Mouse (Mus musculus): ENCODE data around the gene Nrip1. TPM values are rescaled to one million over a fixed set of nuclear protein-coding genes. Genes with fewer than 3 reads are reported as not detected.

The Nrip1 gene
- polyA plus RNA-seq, 1 experiment from 2014 or later = 56.8 TPM

DNA sequence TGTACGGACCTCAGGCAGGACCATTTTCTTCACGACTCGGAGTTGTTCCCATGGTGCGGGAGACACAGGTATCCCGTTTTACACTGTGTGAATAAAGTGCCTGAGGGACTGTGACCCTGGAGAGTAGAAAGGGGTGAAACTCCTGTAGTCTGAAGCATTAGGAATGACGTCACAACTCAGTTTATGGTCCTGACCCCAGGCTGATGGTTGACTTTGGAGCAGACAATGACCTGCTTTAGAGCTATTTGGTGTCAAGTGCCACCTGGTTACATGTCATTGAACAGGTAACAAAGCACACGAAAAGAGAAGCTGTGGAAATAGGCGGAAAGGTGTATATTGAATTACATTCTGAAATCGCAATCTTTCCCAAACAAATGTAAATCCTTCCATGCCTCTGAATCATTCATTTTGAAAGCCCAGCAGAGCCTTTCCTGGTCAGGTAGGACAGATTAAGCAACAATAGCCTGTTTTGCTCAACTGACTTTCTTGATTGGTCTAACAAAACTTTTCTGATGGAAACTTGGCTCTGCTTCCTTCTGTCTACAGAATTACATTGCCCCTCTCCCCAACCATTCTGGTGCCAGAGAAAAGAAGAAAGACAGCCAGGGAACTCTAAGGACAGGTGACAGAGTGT is 106.9 kb downstream of the Nrip1 start:
- H3K4me2 ChIP-seq (replicated peaks; ENCODE audit: low read depth, low read length) = no peak overlapping the region
- no peak for ATAC-seq (ENCODE audit: low FRiP score, low TSS enrichment)

DNA sequence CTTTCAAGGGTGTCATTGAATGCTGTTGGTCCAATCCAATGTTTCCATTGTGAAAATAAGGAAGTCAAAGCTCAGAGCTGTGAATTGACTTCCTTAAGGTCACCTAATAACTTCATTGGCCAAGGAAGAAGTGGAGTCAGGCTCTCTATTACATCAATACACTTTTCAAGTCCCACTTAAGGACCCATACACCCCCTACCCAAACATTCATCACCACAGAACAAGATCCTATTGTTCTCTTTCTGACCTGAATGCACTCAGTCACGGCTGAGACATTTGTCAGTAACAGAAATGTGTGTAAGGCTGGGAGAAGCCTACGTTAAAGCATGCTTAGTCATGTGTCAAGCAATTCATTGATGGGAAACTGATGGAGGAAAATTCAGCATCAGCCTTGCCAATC is 107.8 kb downstream of the Nrip1 start:
- H3K4me3 ChIP-seq (ENCODE audit: low read length) = no peak overlapping the region
- no peak overlapping the region for H3K27ac ChIP-seq (ENCODE audit: low read depth, low read length)
- ATAC-seq (ENCODE audit: low FRiP score, low TSS enrichment) = no peak
- no peaks in the 10 kb centered on the region for H3K9me3 ChIP-seq (ENCODE audit: control insufficient read depth, low read length)
- no peaks in the 10 kb centered on the region for H3K27me3 ChIP-seq (ENCODE audit: control insufficient read depth, insufficient read depth, low read length)
- 0 out of 2 replicates have a peak, but pooled peaks cover 6% of the 10 kb centered on the region for H3K4me1 ChIP-seq (ENCODE audit: control insufficient read depth, insufficient read depth, low read length)
- no peak overlapping the region for H3K9ac ChIP-seq (ENCODE audit: low read depth, low read length)
- H3K4me2 ChIP-seq (replicated peaks; ENCODE audit: low read depth, low read length) = no peak overlapping the region
- H3K36me3 ChIP-seq (ENCODE audit: control insufficient read depth, insufficient read depth, low read length) = no peaks in the 10 kb centered on the region
- WGBS = 41% methylated on average over 2 of the region's 2 CpGs

More for the DNA sequence above, 106.9 kb downstream of the Nrip1 start:
- H3K9me3 ChIP-seq (ENCODE audit: control insufficient read depth, low read length) = no peaks in the 10 kb centered on the region
- no peak overlapping the region for H3K27ac ChIP-seq (ENCODE audit: low read depth, low read length)
- H3K4me3 ChIP-seq (ENCODE audit: low read length) = no peak overlapping the region
- 0 out of 2 replicates have a peak, but pooled peaks cover 6% of the 10 kb centered on the region for H3K4me1 ChIP-seq (ENCODE audit: control insufficient read depth, insufficient read depth, low read length)
- no peaks in the 10 kb centered on the region for H3K27me3 ChIP-seq (ENCODE audit: control insufficient read depth, insufficient read depth, low read length)
- no peak overlapping the region for H3K9ac ChIP-seq (ENCODE audit: low read depth, low read length)
- no peaks in the 10 kb centered on the region for H3K36me3 ChIP-seq (ENCODE audit: control insufficient read depth, insufficient read depth, low read length)
- 72% methylated on average over 9 of the region's 9 CpGs for WGBS

DNA sequence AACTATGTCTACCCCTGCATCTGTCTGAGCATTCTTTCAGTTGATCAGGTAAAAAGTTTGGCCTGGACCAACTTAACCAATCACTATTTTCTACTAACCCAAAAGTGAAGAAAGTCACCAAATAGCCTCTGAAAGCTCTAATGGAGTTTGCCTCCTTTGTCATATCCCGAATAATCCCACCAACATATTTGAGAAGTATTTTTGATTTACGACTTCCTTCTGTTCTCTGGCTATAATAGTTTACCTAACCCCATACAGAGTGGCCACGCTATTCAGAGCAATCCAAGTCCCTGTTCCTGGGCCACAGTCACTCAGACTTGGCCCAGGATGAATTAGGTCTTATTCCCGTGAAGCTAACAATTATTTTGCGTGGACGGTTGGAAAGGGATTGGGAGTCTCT is 108.3 kb downstream of the Nrip1 start:
- Histone ChIP-seq H3K27me3 (ENCODE audit: control insufficient read depth, insufficient read depth, low read length) (no peaks in the 10 kb centered on the region), H3K9me3 (ENCODE audit: control insufficient read depth, low read length) (no peaks in the 10 kb centered on the region), H3K4me1 (ENCODE audit: control insufficient read depth, insufficient read depth, low read length) (0 out of 2 replicates have a peak, but pooled peaks cover 6% of the 10 kb centered on the region), H3K27ac (ENCODE audit: low read depth, low read length) (no peak overlapping the region), H3K36me3 (ENCODE audit: control insufficient read depth, insufficient read depth, low read length) (no peaks in the 10 kb centered on the region), H3K9ac (ENCODE audit: low read depth, low read length) (no peak overlapping the region), H3K4me2 (replicated peaks; ENCODE audit: low read depth, low read length) (no peak overlapping the region), H3K4me3 (ENCODE audit: low read length) (no peak overlapping the region)
- no peak for ATAC-seq (ENCODE audit: low FRiP score, low TSS enrichment)
- 68% methylated on average over 6 of the region's 6 CpGs for WGBS

DNA sequence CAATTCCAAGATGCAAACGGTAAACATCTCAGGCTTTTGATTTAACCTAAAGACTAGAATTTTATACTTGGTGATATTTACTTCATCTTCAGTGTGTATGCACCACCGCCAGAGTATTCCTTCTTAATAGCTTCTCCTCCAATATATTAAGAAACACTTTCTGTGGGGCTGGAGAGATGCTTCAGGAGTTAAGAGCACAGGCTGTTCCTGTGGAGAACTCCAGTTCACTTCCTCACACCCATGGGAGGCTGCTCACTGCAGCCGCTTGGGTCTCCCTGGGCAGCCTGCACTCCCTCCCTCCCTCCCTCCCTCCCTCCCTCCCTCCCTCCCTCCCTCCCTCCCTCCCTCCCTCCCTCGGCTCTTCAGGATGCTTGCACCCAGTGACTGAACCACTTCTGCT is 110.2 kb downstream of the Nrip1 start:
- Histone ChIP-seq H3K9ac (ENCODE audit: low read depth, low read length) (no peak overlapping the region), H3K9me3 (ENCODE audit: control insufficient read depth, low read length) (no peaks in the 10 kb centered on the region), H3K4me3 (ENCODE audit: low read length) (no peak overlapping the region), H3K27me3 (ENCODE audit: control insufficient read depth, insufficient read depth, low read length) (no peaks in the 10 kb centered on the region), H3K36me3 (ENCODE audit: control insufficient read depth, insufficient read depth, low read length) (no peaks in the 10 kb centered on the region), H3K4me2 (replicated peaks; ENCODE audit: low read depth, low read length) (no peak overlapping the region), H3K4me1 (ENCODE audit: control insufficient read depth, insufficient read depth, low read length) (0 out of 2 replicates have a peak, but pooled peaks cover 6% of the 10 kb centered on the region), H3K27ac (ENCODE audit: low read depth, low read length) (no peak overlapping the region)
- ATAC-seq (ENCODE audit: low FRiP score, low TSS enrichment) = no peak
- WGBS = 81% methylated on average over 3 of the region's 4 CpGs

DNA sequence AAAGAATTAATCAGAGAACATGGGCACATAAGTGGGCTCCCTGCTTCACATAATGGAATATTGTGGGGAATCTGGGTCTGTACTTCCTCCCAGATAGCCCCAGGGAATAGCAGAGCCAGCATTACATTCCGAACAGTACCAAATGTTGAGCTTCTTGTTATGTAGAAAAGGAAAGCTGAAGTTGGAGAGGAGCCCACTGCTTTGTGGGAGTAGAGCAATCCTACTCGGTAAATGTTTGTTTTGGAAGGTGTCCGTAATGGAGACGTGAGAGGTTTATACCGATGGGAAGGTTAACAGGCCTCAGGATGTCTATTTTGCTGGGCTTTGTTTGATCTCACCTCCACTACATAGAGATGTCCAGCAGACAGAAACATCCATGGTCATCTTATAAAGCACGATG is 113.3 kb downstream of the Nrip1 start:
- Histone ChIP-seq H3K9ac (ENCODE audit: low read depth, low read length) (no peak overlapping the region), H3K27ac (ENCODE audit: low read depth, low read length) (no peak overlapping the region), H3K36me3 (ENCODE audit: control insufficient read depth, insufficient read depth, low read length) (no peaks in the 10 kb centered on the region), H3K27me3 (ENCODE audit: control insufficient read depth, insufficient read depth, low read length) (no peaks in the 10 kb centered on the region), H3K4me1 (ENCODE audit: control insufficient read depth, insufficient read depth, low read length) (no peaks in the 10 kb centered on the region), H3K4me3 (ENCODE audit: low read length) (no peak overlapping the region), H3K4me2 (replicated peaks; ENCODE audit: low read depth, low read length) (no peak overlapping the region), H3K9me3 (ENCODE audit: control insufficient read depth, low read length) (no peaks in the 10 kb centered on the region)
- 30% methylated on average over 6 of the region's 6 CpGs for WGBS
- no peak for ATAC-seq (ENCODE audit: low FRiP score, low TSS enrichment)

DNA sequence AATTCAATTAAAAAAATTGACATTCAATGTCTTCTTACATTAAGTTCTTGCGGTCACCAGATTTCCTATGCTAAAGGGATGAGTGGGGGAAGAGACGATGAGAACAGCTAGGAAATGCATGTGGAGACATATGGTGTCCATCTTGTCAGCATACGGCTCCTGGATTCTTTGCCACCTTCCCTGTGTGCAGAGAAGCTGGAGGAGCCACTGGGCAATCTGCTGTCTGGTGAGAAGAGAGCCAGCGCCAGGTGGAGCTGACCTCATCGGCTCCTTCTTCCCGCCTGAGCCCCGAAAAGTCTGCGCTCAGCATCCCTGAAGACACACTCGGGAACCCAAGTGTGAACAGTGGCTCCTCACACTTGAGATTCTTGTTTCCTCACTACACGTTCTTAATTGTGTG is 121.8 kb downstream of the Nrip1 start:
- ATAC-seq (ENCODE audit: low FRiP score, low TSS enrichment) = no peak

DNA sequence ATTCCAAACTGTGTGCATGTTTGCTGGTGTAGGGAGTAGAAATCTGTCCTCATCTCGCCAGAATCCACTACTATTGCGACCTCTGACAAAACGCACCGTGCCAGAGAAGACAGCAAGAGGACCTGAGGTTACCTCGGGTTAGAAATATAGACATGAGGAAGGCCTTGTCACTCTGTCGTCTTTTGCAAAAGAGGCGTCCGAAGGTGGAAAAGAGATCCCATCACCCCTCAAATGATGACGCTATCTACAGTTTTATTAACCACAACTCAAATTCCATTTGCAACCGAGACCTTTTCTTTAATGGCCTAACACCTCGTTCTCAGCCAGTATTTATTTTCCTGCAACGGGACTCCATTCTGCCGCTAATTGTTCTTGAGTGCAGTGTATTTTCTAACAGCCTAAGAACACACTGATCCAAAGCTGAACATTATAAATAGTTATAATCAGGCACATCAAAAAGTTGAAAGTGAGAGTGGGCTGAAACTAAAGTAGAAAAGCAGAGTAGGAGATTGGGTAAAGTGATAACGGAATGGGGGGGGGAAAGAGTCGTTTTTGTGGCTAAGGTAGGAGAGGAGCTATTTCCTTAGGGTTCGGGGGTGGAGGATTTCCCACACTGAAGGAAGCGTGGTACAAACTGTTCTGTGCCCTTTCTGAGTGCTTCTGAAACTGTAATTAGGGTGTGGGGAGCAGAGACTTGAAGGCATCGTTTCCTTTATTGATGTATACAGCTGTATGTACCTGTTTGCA is 124.1 kb downstream of the Nrip1 start:
- Histone ChIP-seq H3K27me3 (ENCODE audit: control insufficient read depth, insufficient read depth, low read length) (no peaks in the 10 kb centered on the region), H3K9me3 (ENCODE audit: control insufficient read depth, low read length) (no peaks in the 10 kb centered on the region), H3K4me1 (ENCODE audit: control insufficient read depth, insufficient read depth, low read length) (no peaks in the 10 kb centered on the region), H3K36me3 (ENCODE audit: control insufficient read depth, insufficient read depth, low read length) (no peaks in the 10 kb centered on the region), H3K4me2 (replicated peaks; ENCODE audit: low read depth, low read length) (no peak overlapping the region), H3K27ac (ENCODE audit: low read depth, low read length) (no peak overlapping the region), H3K4me3 (ENCODE audit: low read length) (no peak overlapping the region), H3K9ac (ENCODE audit: low read depth, low read length) (no peak overlapping the region)
- ATAC-seq (ENCODE audit: low FRiP score, low TSS enrichment) = no peak
- 67% methylated on average over 18 of the region's 18 CpGs for WGBS

More for the DNA sequence above, 121.8 kb downstream of the Nrip1 start:
- Histone ChIP-seq H3K9me3 (ENCODE audit: control insufficient read depth, low read length) (no peaks in the 10 kb centered on the region), H3K27me3 (ENCODE audit: control insufficient read depth, insufficient read depth, low read length) (no peaks in the 10 kb centered on the region), H3K4me1 (ENCODE audit: control insufficient read depth, insufficient read depth, low read length) (no peaks in the 10 kb centered on the region), H3K4me3 (ENCODE audit: low read length) (no peak overlapping the region), H3K36me3 (ENCODE audit: control insufficient read depth, insufficient read depth, low read length) (no peaks in the 10 kb centered on the region), H3K4me2 (replicated peaks; ENCODE audit: low read depth, low read length) (no peak overlapping the region), H3K9ac (ENCODE audit: low read depth, low read length) (no peak overlapping the region), H3K27ac (ENCODE audit: low read depth, low read length) (no peak overlapping the region)
- WGBS = 75% methylated on average over 10 of the region's 10 CpGs

DNA sequence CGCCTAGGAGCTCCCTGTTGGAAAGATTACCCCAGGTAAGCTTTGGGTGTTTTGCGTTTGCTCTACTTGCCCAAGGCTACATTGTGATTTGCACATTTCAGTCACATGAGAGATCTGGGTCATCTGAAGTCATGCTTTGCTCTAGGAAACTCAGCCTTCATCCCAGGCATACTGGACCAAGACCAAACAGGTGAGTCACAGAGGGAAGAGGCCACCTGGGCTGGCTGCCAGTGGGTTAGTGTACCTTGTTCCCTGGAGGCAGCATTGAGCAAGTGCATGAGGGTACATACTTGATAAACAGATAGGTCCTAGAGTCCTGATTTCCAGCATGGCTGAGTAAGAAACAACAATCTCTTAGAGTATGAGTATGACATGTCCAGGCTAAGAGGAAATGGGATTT is 130.8 kb downstream of the Nrip1 start:
- Histone ChIP-seq H3K27ac (ENCODE audit: low read depth, low read length) (no peak overlapping the region), H3K36me3 (ENCODE audit: control insufficient read depth, insufficient read depth, low read length) (no peaks in the 10 kb centered on the region), H3K4me3 (ENCODE audit: low read length) (no peak overlapping the region), H3K4me2 (replicated peaks; ENCODE audit: low read depth, low read length) (no peak overlapping the region), H3K9ac (ENCODE audit: low read depth, low read length) (no peak overlapping the region), H3K27me3 (ENCODE audit: control insufficient read depth, insufficient read depth, low read length) (no peaks in the 10 kb centered on the region), H3K4me1 (ENCODE audit: control insufficient read depth, insufficient read depth, low read length) (no peaks in the 10 kb centered on the region), H3K9me3 (ENCODE audit: control insufficient read depth, low read length) (no peaks in the 10 kb centered on the region)
- 85% methylated on average over 2 of the region's 2 CpGs for WGBS
- ATAC-seq (ENCODE audit: low FRiP score, low TSS enrichment) = no peak

DNA sequence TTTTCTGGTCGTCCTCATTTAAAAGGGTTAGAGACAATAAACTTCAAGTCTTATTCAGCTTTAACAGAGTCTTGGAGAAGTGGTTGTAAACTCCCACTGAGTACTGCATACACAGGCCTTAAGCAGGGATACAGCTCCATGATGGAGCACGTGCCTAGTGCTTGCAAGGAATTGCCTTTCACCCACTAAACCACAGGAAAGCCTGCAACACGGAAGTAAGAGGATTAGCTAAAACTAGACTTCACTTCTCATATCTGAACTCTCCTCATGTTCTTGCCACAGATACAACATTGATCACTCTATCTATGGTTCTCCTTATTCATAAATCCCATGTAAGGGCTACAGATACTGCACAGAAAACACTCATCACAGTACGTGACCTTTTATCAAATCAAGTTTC is 132.4 kb downstream of the Nrip1 start:
- H3K27me3 ChIP-seq (ENCODE audit: control insufficient read depth, insufficient read depth, low read length) = no peaks in the 10 kb centered on the region
- H3K4me1 ChIP-seq (ENCODE audit: control insufficient read depth, insufficient read depth, low read length) = no peaks in the 10 kb centered on the region
- H3K9me3 ChIP-seq (ENCODE audit: control insufficient read depth, low read length) = no peaks in the 10 kb centered on the region
- no peaks in the 10 kb centered on the region for H3K36me3 ChIP-seq (ENCODE audit: control insufficient read depth, insufficient read depth, low read length)
- H3K9ac ChIP-seq (ENCODE audit: low read depth, low read length) = no peak overlapping the region
- H3K4me2 ChIP-seq (replicated peaks; ENCODE audit: low read depth, low read length) = no peak overlapping the region
- ATAC-seq (ENCODE audit: low FRiP score, low TSS enrichment) = no peak
- H3K27ac ChIP-seq (ENCODE audit: low read depth, low read length) = no peak overlapping the region
- 53% methylated on average over 4 of the region's 4 CpGs for WGBS
- no peak overlapping the region for H3K4me3 ChIP-seq (ENCODE audit: low read length)
